Mouse (Mus musculus) forebrain, postnatal 0 days (tissue): ENCODE data around the gene Psme2. TPM values are rescaled to one million over a fixed set of nuclear protein-coding genes. Genes with fewer than 3 reads are reported as not detected.

Experiments
- ATAC-seq: fragments of 200-750 bp; cut with Nextera tagmentation; 2 replicates; pipeline ENCODE4 v1.8.0; 2017; ENCODE audit warnings: mild to moderate bottlenecking, moderate library complexity
- DNase-seq: peaks from one replicate; pipeline ENCODE4 v3.0.0-alpha.2; 2015
- H3K27ac ChIP-seq: fragments of 300-500 bp; sonication (generic); 2 replicates; pipeline ENCODE4 v1.5.1; 2014; ENCODE audit warnings: low read depth, mild to moderate bottlenecking, antibody characterized with exemption, low read length, moderate library complexity, mixed read lengths
- H3K27me3 ChIP-seq: fragments of 300-500 bp; sonication (generic); 2 replicates; pipeline ENCODE4 v1.6.1; 2014; ENCODE audit warnings: mild to moderate bottlenecking, low read length, mixed read lengths; ENCODE audit not compliant: insufficient read depth
- H3K36me3 ChIP-seq: fragments of 300-500 bp; sonication (generic); 2 replicates; pipeline ENCODE4 v1.6.1; 2014; ENCODE audit warnings: mild to moderate bottlenecking, moderate library complexity; ENCODE audit not compliant: insufficient read depth
- H3K4me1 ChIP-seq: fragments of 300-500 bp; sonication (generic); 2 replicates; pipeline ENCODE4 v1.6.1; 2014; ENCODE audit warnings: antibody characterized with exemption; ENCODE audit not compliant: insufficient read depth
- H3K4me2 ChIP-seq: fragments of 300-500 bp; sonication (generic); 2 replicates; pipeline ENCODE4 v1.6.1; 2014; ENCODE audit warnings: low read depth, mild to moderate bottlenecking, moderate library complexity
- H3K4me3 ChIP-seq: fragments of 300-500 bp; sonication (generic); 2 replicates; pipeline ENCODE4 v1.5.1; 2014; ENCODE audit warnings: low read depth, low read length, mixed read lengths
- H3K9ac ChIP-seq: fragments of 300-500 bp; sonication (generic); 2 replicates; pipeline ENCODE4 v1.6.1; 2014; ENCODE audit warnings: mild to moderate bottlenecking
- H3K9me3 ChIP-seq: fragments of 300-500 bp; sonication (generic); 2 replicates; pipeline ENCODE4 v1.6.1; 2016; ENCODE audit warnings: low read length
- CTCF ChIP-seq: sonication (generic); IDR thresholded peaks from 2 replicates; pipeline ENCODE4 v1.5.1; 2016; ENCODE audit warnings: antibody characterized with exemption, control low read depth, low read depth
- WGBS: fragments of 180-500 bp; shearing (Covaris S2); extraction: QIAGEN DNeasy Blood & Tissue Kit; methylation state at CpG from one replicate; pipeline ENCODE4 v1.1.7; 2014; 5-methylcytosine and 5-hydroxymethylcytosine counted together
- polyA plus RNA-seq: library from polyadenylated mRNA; unstranded; fragments of >200 nt; fragmentation: Nextera tagmentation; extraction: Ambion mirVana; gene quantifications from 2 replicates; pipeline ENCODE4 v1.2.1, GENCODE M21; 2015
- total RNA-seq: library from RNA; depleted of rRNA; stranded (reverse); fragments of >200 nt; gene quantifications from 2 replicates; pipeline ENCODE4 v1.2.3, GENCODE M21; 2014; rRNA removed

The Psme2 gene
- total and polyA plus RNA-seq, 2 experiments from 2014 or later: 76.2 to 171 TPM

DNA sequence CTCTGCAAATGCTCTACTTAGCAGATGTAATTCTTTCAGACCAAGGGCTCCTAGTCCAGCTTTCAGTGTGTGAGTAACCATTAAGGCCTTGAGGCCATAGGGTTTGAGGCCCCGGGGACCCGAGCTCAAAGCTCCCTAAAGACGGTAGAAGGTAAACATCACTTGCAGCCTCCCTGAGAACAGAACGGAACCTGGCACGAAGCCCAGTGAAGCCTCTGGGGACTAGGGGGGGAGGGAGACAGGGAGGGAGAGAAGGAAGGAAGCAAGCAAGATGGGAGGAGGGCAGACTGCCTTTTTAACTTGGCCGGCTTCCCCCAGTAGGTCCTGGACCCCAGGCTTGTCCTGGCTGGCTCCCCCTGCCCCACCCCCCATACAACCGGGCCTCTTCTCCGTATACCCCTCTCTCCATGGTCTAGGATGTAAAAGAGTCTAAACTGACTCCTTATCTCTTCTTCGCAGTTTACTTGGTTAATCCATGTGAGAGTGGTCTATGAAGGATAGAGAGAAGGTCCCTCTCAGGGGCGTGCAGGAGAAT is 50.1 kb downstream of the Psme2 start:
- Histone ChIP-seq H3K27me3 (no peaks in the 10 kb centered on the region), H3K9ac (peak overlapping the region; percentile 77), H3K4me1 (peaks cover 11% of the 10 kb centered on the region), H3K27ac (peak overlapping the region; percentile 85), H3K4me2 (peak overlapping the region; percentile 88), H3K4me3 (peak overlapping the region; percentile 59), H3K36me3 (peaks cover 7% of the 10 kb centered on the region; the same call in 1 of the 2 replicates), H3K9me3 (no peaks in the 10 kb centered on the region)
- ATAC-seq (peak; percentile 54), DNase-seq (peak; percentile 84)
- TF ChIP-seq CTCF: no peak
- 5% methylated on average over 10 of the region's 10 CpGs for WGBS

DNA sequence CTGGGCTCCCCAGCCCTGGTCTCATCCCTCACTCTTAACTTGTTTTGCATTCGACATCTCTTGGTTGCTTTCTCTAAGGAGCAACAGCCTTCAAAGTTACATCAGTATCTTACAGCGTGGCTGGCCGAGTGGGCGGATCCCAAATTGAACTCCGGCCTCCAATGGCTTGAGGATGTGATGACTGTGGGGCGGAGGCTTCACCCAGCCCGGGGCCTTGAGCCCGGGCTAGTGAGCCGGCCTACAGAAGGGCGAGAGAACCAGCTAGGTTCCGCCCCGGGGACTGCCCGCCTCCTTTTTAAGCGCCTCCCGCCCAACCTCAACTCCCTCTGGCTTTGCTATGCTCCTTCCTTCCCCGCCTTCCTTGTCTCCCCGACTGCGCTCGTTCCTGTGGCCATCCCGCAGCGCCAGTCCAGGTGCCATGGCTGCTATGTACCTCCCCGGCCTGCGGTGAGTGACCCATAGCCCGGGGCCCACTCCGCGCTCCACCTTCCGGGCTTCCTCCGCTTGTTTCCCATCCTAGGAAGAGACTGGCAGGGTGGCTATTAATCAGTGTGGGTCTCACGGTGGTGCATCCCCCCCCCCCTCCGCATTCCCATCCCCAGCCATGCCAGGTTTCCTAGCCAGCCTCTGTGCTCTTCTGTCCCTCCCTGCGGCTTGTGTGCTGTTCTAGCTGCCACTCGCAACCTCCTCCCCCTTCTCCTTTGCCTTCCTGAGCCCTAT is 50.7 kb downstream of the Psme2 start, which contains the start of gene Pck2:
Gene Pck2 (plus strand): TSS at position 200 of the 720 bp plus-strand sequence.
- Histone ChIP-seq H3K36me3 (peaks cover 5% of the 10 kb centered on the region; the same call in 1 of the 2 replicates), H3K9me3 (no peaks in the 10 kb centered on the region), H3K4me3 (peak within 1 kb of the TSS; percentile 59), H3K27ac (peak within 1 kb of the TSS; percentile 85), H3K4me1 (peaks cover 11% of the 10 kb centered on the region), H3K9ac (peak within 1 kb of the TSS; percentile 77), H3K27me3 (no peaks in the 10 kb centered on the region), H3K4me2 (peak within 1 kb of the TSS; percentile 88)
- TF ChIP-seq CTCF: 0 out of 2 replicates have a peak, but pooled peaks have one; percentile 6
- DNase-seq: peak; percentile 69
- WGBS: 2% methylated on average over 32 of the region's 32 CpGs
- peak; percentile 89 for ATAC-seq

Other genes starting within 250 kb of the Psme2 start
Only the 30 nearest of the 31 such genes appear.
- 11.9 and 14.8 TPM in 2 replicates for gene Dhrs4, start 112.4 kb downstream of the Psme2 start, total RNA-seq
- gene Dhrs4, start 112.4 kb downstream of the Psme2 start, polyA plus RNA-seq: 20.9 and 22.2 TPM in 2 replicates
- gene Carmil3, start 100.5 kb downstream of the Psme2 start, total RNA-seq: 91.4 and 129 TPM in 2 replicates
- gene Carmil3, start 100.5 kb downstream of the Psme2 start, polyA plus RNA-seq: 13.2 and 19.5 TPM in 2 replicates
- gene Cpne6, start 80.7 kb downstream of the Psme2 start, total RNA-seq: 32.5 and 39.6 TPM in 2 replicates
- gene Cpne6, start 80.7 kb downstream of the Psme2 start, polyA plus RNA-seq: 48.7 and 49.9 TPM in 2 replicates
- gene Nrl, start 66.1 kb downstream of the Psme2 start, total RNA-seq: 2.0 and 2.7 TPM in 2 replicates
- gene Nrl, start 66.1 kb downstream of the Psme2 start, polyA plus RNA-seq: 0.21 TPM in 1 of 2 replicates, not detected in the other
- 23.6 and 24.5 TPM in 2 replicates for gene Pck2, start 50.8 kb downstream of the Psme2 start, total RNA-seq
- 9.8 and 12.5 TPM in 2 replicates for gene Pck2, start 50.8 kb downstream of the Psme2 start, polyA plus RNA-seq
- 101 and 104 TPM in 2 replicates for gene Dcaf11, start 31.1 kb downstream of the Psme2 start, total RNA-seq
- gene Dcaf11, start 31.1 kb downstream of the Psme2 start, polyA plus RNA-seq: 89.4 and 103 TPM in 2 replicates
- gene A730061H03Rik, start 30.7 kb downstream of the Psme2 start, total RNA-seq: not detected in 2 replicates
- not detected in 2 replicates for gene A730061H03Rik, start 30.7 kb downstream of the Psme2 start, polyA plus RNA-seq
- 0.23 TPM in 1 of 2 replicates, not detected in the other for gene Fitm1, start 15.5 kb downstream of the Psme2 start, total RNA-seq
- 0.20 and 0.22 TPM in 2 replicates for gene Fitm1, start 15.5 kb downstream of the Psme2 start, polyA plus RNA-seq
- gene Psme1, start 13.0 kb downstream of the Psme2 start, total RNA-seq: 136 and 138 TPM in 2 replicates
- gene Psme1, start 13.0 kb downstream of the Psme2 start, polyA plus RNA-seq: 219 and 238 TPM in 2 replicates
- 25.2 and 31.5 TPM in 2 replicates for gene Emc9, start 5.8 kb downstream of the Psme2 start, total RNA-seq
- gene Emc9, start 5.8 kb downstream of the Psme2 start, polyA plus RNA-seq: 53.2 and 55.6 TPM in 2 replicates
- 13.5 and 24.2 TPM in 2 replicates for gene Rnf31, start 595 bp upstream of the Psme2 start, total RNA-seq
- 17.0 and 18.9 TPM in 2 replicates for gene Rnf31, start 595 bp upstream of the Psme2 start, polyA plus RNA-seq
- 16.8 and 18.1 TPM in 2 replicates for gene Irf9, start 12.5 kb upstream of the Psme2 start, total RNA-seq
- 5.6 and 7.0 TPM in 2 replicates for gene Irf9, start 12.5 kb upstream of the Psme2 start, polyA plus RNA-seq
- 8.5 and 9.2 TPM in 2 replicates for gene Rec8, start 26.9 kb upstream of the Psme2 start, total RNA-seq
- 5.9 and 7.2 TPM in 2 replicates for gene Rec8, start 26.9 kb upstream of the Psme2 start, polyA plus RNA-seq
- 79.8 and 92.0 TPM in 2 replicates for gene Ipo4, start 44.8 kb upstream of the Psme2 start, total RNA-seq
- gene Ipo4, start 44.8 kb upstream of the Psme2 start, polyA plus RNA-seq: 82.4 and 90.9 TPM in 2 replicates
- gene Gm49378, start 46.8 kb upstream of the Psme2 start, total RNA-seq: 2.1 and 6.4 TPM in 2 replicates
- 0.97 and 1.0 TPM in 2 replicates for gene Gm49378, start 46.8 kb upstream of the Psme2 start, polyA plus RNA-seq
- 26.5 and 33.4 TPM in 2 replicates for gene Tm9sf1, start 52.7 kb upstream of the Psme2 start, total RNA-seq
- 36.0 and 48.4 TPM in 2 replicates for gene Tm9sf1, start 52.7 kb upstream of the Psme2 start, polyA plus RNA-seq
- gene Tssk4, start 59.1 kb upstream of the Psme2 start, total RNA-seq: 0.43 and 0.46 TPM in 2 replicates
- gene Tssk4, start 59.1 kb upstream of the Psme2 start, polyA plus RNA-seq: 0.22 and 0.23 TPM in 2 replicates
- 50.8 and 51.5 TPM in 2 replicates for gene Mdp1, start 69.4 kb upstream of the Psme2 start, total RNA-seq
- gene Mdp1, start 69.4 kb upstream of the Psme2 start, polyA plus RNA-seq: 60.0 and 63.5 TPM in 2 replicates
- gene Gmpr2, start 80.8 kb upstream of the Psme2 start, total RNA-seq: 19.9 and 26.9 TPM in 2 replicates
- 37.3 and 40.9 TPM in 2 replicates for gene Gmpr2, start 80.8 kb upstream of the Psme2 start, polyA plus RNA-seq
- 132 and 192 TPM in 2 replicates for gene Nedd8, start 81.0 kb upstream of the Psme2 start, total RNA-seq
- gene Nedd8, start 81.0 kb upstream of the Psme2 start, polyA plus RNA-seq: 593 and 742 TPM in 2 replicates
- 16.9 and 26.3 TPM in 2 replicates for gene Tinf2, start 90.7 kb upstream of the Psme2 start, total RNA-seq
- gene Tinf2, start 90.7 kb upstream of the Psme2 start, polyA plus RNA-seq: 18.8 and 21.5 TPM in 2 replicates
- gene Tgm1, start 122.8 kb upstream of the Psme2 start, total RNA-seq: 0.05 and 0.15 TPM in 2 replicates
- gene Tgm1, start 122.8 kb upstream of the Psme2 start, polyA plus RNA-seq: 0.15 and 0.21 TPM in 2 replicates
- 72.8 and 73.3 TPM in 2 replicates for gene Rabggta, start 131.2 kb upstream of the Psme2 start, total RNA-seq
- 49.4 and 56.9 TPM in 2 replicates for gene Rabggta, start 131.2 kb upstream of the Psme2 start, polyA plus RNA-seq
- gene Dhrs1, start 154.6 kb upstream of the Psme2 start, total RNA-seq: 70.4 and 83.8 TPM in 2 replicates
- gene Dhrs1, start 154.6 kb upstream of the Psme2 start, polyA plus RNA-seq: 83.3 and 86.0 TPM in 2 replicates
- 23.3 and 34.7 TPM in 2 replicates for gene Nop9, start 154.6 kb upstream of the Psme2 start, total RNA-seq
- 21.4 and 25.6 TPM in 2 replicates for gene Nop9, start 154.6 kb upstream of the Psme2 start, polyA plus RNA-seq
- 0.23 and 0.43 TPM in 2 replicates for gene Cideb, start 167.3 kb upstream of the Psme2 start, total RNA-seq
- gene Cideb, start 167.3 kb upstream of the Psme2 start, polyA plus RNA-seq: 0.20 and 0.54 TPM in 2 replicates
- 0.38 TPM in 2 replicates for gene Ltb4r2, start 170.3 kb upstream of the Psme2 start, total RNA-seq
- gene Ltb4r2, start 170.3 kb upstream of the Psme2 start, polyA plus RNA-seq: 0.65 and 1.1 TPM in 2 replicates
- 0.38 and 0.48 TPM in 2 replicates for gene Ltb4r1, start 174.8 kb upstream of the Psme2 start, total RNA-seq
- 0.90 and 0.99 TPM in 2 replicates for gene Ltb4r1, start 174.8 kb upstream of the Psme2 start, polyA plus RNA-seq
- 1.6 and 3.6 TPM in 2 replicates for gene Adcy4, start 193.0 kb upstream of the Psme2 start, total RNA-seq
- gene Adcy4, start 193.0 kb upstream of the Psme2 start, polyA plus RNA-seq: 1.6 and 1.7 TPM in 2 replicates
- gene Ripk3, start 197.8 kb upstream of the Psme2 start, total RNA-seq: 0.46 and 0.90 TPM in 2 replicates
- gene Ripk3, start 197.8 kb upstream of the Psme2 start, polyA plus RNA-seq: 0.86 and 2.0 TPM in 2 replicates